Mouse (Mus musculus): ENCODE results near the gene Slc36a2. TPM values are rescaled to one million over a fixed set of nuclear protein-coding genes. Genes with fewer than 3 reads are reported as not detected.

Gene Slc36a2
- polyA plus RNA-seq (2014; fragmentation: Nextera tagmentation; extraction: Ambion mirVana) = not detected in 2 replicates

DNA sequence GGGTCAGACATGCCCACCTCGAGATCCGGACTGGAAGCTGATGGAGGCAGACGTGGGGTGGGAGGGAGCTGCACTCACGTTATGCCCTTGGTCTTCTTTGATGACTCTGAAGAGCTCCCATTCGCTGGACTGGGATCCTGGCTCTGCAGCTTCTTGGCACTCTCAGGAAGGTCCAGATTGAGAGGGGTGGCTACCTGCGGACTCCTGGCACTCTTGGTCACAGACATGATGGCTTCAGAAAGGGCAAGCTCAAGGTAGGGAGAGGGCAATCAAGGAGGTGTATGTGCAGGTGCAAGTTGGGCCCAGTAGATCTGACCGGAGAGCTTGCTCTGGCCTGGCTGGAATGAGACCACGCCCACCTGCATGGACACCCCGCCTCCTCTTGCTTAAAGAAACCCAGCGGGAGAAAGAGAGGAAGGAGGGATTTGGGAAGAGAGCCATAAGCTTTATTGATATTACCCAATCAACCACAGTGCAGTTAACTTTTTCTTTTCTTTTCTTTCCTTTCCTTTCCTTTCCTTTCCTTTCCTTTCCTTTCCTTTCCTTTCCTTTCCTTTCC is at the start of gene Slc36a2:
Gene Slc36a2, minus strand, starts transcription at position 345 of the 559 bp plus-strand sequence.
- Histone ChIP-seq H3K4me1 (replicated peaks; ENCODE audit: control insufficient read depth, insufficient read depth, low read length) (no peaks in the 10 kb centered on the region), H3K4me3 (ENCODE audit: low read depth, low read length) (no peak within 1 kb of the TSS), H3K36me3 (ENCODE audit: control insufficient read depth, insufficient read depth, low read length) (no peaks in the 10 kb centered on the region), H3K27ac (ENCODE audit: low read depth, low read length) (no peak within 1 kb of the TSS), H3K27me3 (ENCODE audit: control insufficient read depth, insufficient read depth, low read length) (no peaks in the 10 kb centered on the region), H3K9ac (ENCODE audit: low read length) (no peak within 1 kb of the TSS), H3K4me2 (ENCODE audit: low read depth, low read length, severe bottlenecking) (no peak within 1 kb of the TSS), H3K9me3 (ENCODE audit: control insufficient read depth, low read length) (no peaks in the 10 kb centered on the region)
- 24% methylated on average over 10 of the region's 10 CpGs for WGBS
- ATAC-seq (replicated peaks; ENCODE audit: low FRiP score) = no peak
- DNase-seq (ENCODE audit: low spot score) = no peak

- Histone ChIP-seq H3K9me3 (ENCODE audit: control insufficient read depth, low read length) (no peaks in the 10 kb centered on the region), H3K36me3 (ENCODE audit: control insufficient read depth, insufficient read depth, low read length) (no peaks in the 10 kb centered on the region), H3K9ac (ENCODE audit: low read length) (no peak overlapping the region), H3K27ac (ENCODE audit: low read depth, low read length) (no peak overlapping the region), H3K27me3 (ENCODE audit: control insufficient read depth, insufficient read depth, low read length) (no peaks in the 10 kb centered on the region), H3K4me1 (replicated peaks; ENCODE audit: control insufficient read depth, insufficient read depth, low read length) (no peaks in the 10 kb centered on the region), H3K4me3 (ENCODE audit: low read depth, low read length) (no peak overlapping the region), H3K4me2 (ENCODE audit: low read depth, low read length, severe bottlenecking) (no peak overlapping the region)
- 92% methylated on average over 7 of the region's 7 CpGs for WGBS
- no peak for DNase-seq (ENCODE audit: low spot score)
- no peak for ATAC-seq (replicated peaks; ENCODE audit: low FRiP score)
Measured at GRCm38 (mm10) chr11:55234288-55234687, 49.4 kb upstream of the Slc36a2 start.

DNA sequence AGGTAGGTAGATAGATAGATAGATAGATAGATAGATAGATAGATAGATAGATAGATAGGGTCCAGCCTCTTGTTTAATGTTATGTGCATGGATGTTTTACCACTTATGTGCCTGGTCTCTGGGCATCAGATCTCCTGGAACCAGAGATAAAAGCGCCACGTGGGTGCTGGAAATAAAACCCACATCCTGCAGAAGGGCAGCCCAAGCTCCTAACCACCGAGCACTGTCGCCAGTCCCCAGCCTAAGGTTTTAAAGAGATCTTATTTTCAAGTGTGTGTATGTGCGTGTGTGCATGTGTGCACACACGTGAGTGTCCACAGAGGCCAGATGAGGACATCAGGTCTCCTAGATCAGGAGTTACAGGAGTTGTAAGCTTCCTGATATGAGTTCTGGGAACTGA is 46.2 kb upstream of the Slc36a2 start:
- Histone ChIP-seq H3K27ac (ENCODE audit: low read depth, low read length) (no peak overlapping the region), H3K4me2 (ENCODE audit: low read depth, low read length, severe bottlenecking) (no peak overlapping the region), H3K4me3 (ENCODE audit: low read depth, low read length) (no peak overlapping the region), H3K9ac (ENCODE audit: low read length) (no peak overlapping the region), H3K4me1 (replicated peaks; ENCODE audit: control insufficient read depth, insufficient read depth, low read length) (no peaks in the 10 kb centered on the region), H3K27me3 (ENCODE audit: control insufficient read depth, insufficient read depth, low read length) (no peaks in the 10 kb centered on the region), H3K36me3 (ENCODE audit: control insufficient read depth, insufficient read depth, low read length) (no peaks in the 10 kb centered on the region), H3K9me3 (ENCODE audit: control insufficient read depth, low read length) (no peaks in the 10 kb centered on the region)
- no peak for DNase-seq (ENCODE audit: low spot score)
- no peak for ATAC-seq (replicated peaks; ENCODE audit: low FRiP score)
- 90% methylated on average over 6 of the region's 6 CpGs for WGBS

- WGBS = 87% methylated on average over 7 of the region's 7 CpGs
- Histone ChIP-seq H3K36me3 (ENCODE audit: control insufficient read depth, insufficient read depth, low read length) (no peaks in the 10 kb centered on the region; the same call in 1 of the 2 replicates), H3K9ac (ENCODE audit: low read length) (no peak overlapping the region), H3K27me3 (ENCODE audit: control insufficient read depth, insufficient read depth, low read length) (no peaks in the 10 kb centered on the region), H3K4me1 (replicated peaks; ENCODE audit: control insufficient read depth, insufficient read depth, low read length) (no peaks in the 10 kb centered on the region), H3K4me2 (ENCODE audit: low read depth, low read length, severe bottlenecking) (no peak overlapping the region), H3K27ac (ENCODE audit: low read depth, low read length) (no peak overlapping the region), H3K4me3 (ENCODE audit: low read depth, low read length) (no peak overlapping the region), H3K9me3 (ENCODE audit: control insufficient read depth, low read length) (no peaks in the 10 kb centered on the region)
- ATAC-seq (replicated peaks; ENCODE audit: low FRiP score) (no peak), DNase-seq (ENCODE audit: low spot score) (no peak)
Measured at GRCm38 (mm10) chr11:55221306-55221705, 36.4 kb upstream of the Slc36a2 start.

DNA sequence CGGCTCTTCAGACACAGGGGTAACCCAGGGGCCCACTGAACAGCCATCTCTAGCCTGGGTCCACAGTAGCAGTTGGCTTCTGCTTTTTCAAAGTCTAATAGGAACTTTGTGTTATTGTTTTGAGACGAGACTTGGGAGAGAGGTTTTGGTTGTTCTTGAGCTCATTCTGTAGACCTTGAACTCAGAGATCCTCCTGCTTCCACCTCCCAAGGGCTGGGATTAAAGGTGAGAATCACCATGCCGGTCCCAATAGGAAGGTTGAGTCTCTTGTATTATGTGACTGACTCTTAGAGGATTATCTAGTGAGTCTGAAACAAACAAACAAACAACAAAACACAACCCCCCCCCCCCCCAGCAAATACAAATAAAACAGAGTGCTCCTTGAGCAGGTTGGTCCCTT is 33.6 kb upstream of the Slc36a2 start:
- no peak for ATAC-seq (replicated peaks; ENCODE audit: low FRiP score)
- no peak overlapping the region for H3K27ac ChIP-seq (ENCODE audit: low read depth, low read length)
- H3K4me2 ChIP-seq (ENCODE audit: low read depth, low read length, severe bottlenecking) = no peak overlapping the region
- DNase-seq (ENCODE audit: low spot score) = no peak
- no peaks in the 10 kb centered on the region for H3K9me3 ChIP-seq (ENCODE audit: control insufficient read depth, low read length)
- H3K27me3 ChIP-seq (ENCODE audit: control insufficient read depth, insufficient read depth, low read length) = no peaks in the 10 kb centered on the region
- no peaks in the 10 kb centered on the region for H3K4me1 ChIP-seq (replicated peaks; ENCODE audit: control insufficient read depth, insufficient read depth, low read length)
- H3K4me3 ChIP-seq (ENCODE audit: low read depth, low read length) = no peak overlapping the region
- 82% methylated on average over 3 of the region's 3 CpGs for WGBS
- H3K36me3 ChIP-seq (ENCODE audit: control insufficient read depth, insufficient read depth, low read length) = no peaks in the 10 kb centered on the region; the same call in 1 of the 2 replicates
- H3K9ac ChIP-seq (ENCODE audit: low read length) = no peak overlapping the region

DNA sequence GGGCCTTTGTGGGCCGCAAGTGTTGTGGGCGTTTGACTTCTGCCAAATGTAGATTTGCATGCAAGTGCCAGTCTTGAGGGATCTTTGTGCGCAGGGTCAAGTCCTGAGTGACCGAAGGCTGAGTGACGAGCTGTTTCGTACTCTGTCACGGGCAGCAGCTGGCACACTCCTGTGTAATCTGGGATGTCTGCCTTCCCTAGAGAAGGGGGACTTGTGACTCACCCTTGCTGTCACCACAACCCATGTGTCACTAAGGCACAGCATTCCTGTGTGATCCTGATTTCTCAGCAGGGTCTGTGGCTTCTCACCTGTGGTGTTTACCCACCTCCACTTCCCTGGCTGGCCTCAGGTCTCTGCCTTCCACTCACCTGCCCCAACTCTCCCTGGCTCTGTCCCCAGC is 33.0 kb upstream of the Slc36a2 start:
- H3K4me3 ChIP-seq (ENCODE audit: low read depth, low read length) = no peak overlapping the region
- H3K27ac ChIP-seq (ENCODE audit: low read depth, low read length) = no peak overlapping the region
- no peaks in the 10 kb centered on the region for H3K27me3 ChIP-seq (ENCODE audit: control insufficient read depth, insufficient read depth, low read length)
- ATAC-seq (replicated peaks; ENCODE audit: low FRiP score) (no peak), DNase-seq (ENCODE audit: low spot score) (no peak)
- WGBS = 95% methylated on average over 7 of the region's 7 CpGs
- H3K4me1 ChIP-seq (replicated peaks; ENCODE audit: control insufficient read depth, insufficient read depth, low read length) = no peaks in the 10 kb centered on the region
- no peak overlapping the region for H3K4me2 ChIP-seq (ENCODE audit: low read depth, low read length, severe bottlenecking)
- H3K9ac ChIP-seq (ENCODE audit: low read length) = no peak overlapping the region
- no peaks in the 10 kb centered on the region; the same call in 1 of the 2 replicates for H3K36me3 ChIP-seq (ENCODE audit: control insufficient read depth, insufficient read depth, low read length)
- H3K9me3 ChIP-seq (ENCODE audit: control insufficient read depth, low read length) = no peaks in the 10 kb centered on the region

DNA sequence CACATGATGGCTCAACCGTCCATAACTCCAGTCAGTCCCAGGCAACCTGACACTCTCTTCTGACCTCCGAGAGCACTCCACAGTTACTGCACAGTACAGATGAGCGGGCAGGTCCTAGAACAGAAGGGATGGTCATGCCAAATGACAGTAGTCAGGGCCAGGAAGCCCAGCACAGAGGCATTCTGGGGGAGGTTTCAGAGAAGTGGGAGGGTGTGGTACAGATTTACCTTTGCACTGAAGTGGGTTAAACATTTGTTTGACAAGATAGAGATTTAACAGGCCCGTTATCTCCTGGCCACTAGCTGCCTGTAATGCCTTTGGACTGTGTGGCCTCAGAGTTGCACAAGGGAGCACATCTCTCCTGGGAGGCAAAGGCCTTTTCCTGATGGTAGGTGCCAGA is 32.5 kb upstream of the Slc36a2 start:
- no peaks in the 10 kb centered on the region; the same call in 1 of the 2 replicates for H3K36me3 ChIP-seq (ENCODE audit: control insufficient read depth, insufficient read depth, low read length)
- no peak for DNase-seq (ENCODE audit: low spot score)
- no peaks in the 10 kb centered on the region for H3K9me3 ChIP-seq (ENCODE audit: control insufficient read depth, low read length)
- no peak overlapping the region for H3K9ac ChIP-seq (ENCODE audit: low read length)
- no peaks in the 10 kb centered on the region for H3K27me3 ChIP-seq (ENCODE audit: control insufficient read depth, insufficient read depth, low read length)
- H3K4me2 ChIP-seq (ENCODE audit: low read depth, low read length, severe bottlenecking) = no peak overlapping the region
- H3K27ac ChIP-seq (ENCODE audit: low read depth, low read length) = no peak overlapping the region
- no peak for ATAC-seq (replicated peaks; ENCODE audit: low FRiP score)
- no peak overlapping the region for H3K4me3 ChIP-seq (ENCODE audit: low read depth, low read length)
- no peaks in the 10 kb centered on the region for H3K4me1 ChIP-seq (replicated peaks; ENCODE audit: control insufficient read depth, insufficient read depth, low read length)
- WGBS = 90% methylated on average over 4 of the region's 4 CpGs

GRCm38 (mm10) chr11:55216830-55217229 is 32.0 kb upstream of the Slc36a2 start:
- no peaks in the 10 kb centered on the region for H3K4me1 ChIP-seq (replicated peaks; ENCODE audit: control insufficient read depth, insufficient read depth, low read length)
- no peaks in the 10 kb centered on the region for H3K27me3 ChIP-seq (ENCODE audit: control insufficient read depth, insufficient read depth, low read length)
- H3K4me2 ChIP-seq (ENCODE audit: low read depth, low read length, severe bottlenecking) = no peak overlapping the region
- H3K9ac ChIP-seq (ENCODE audit: low read length) = no peak overlapping the region
- DNase-seq (ENCODE audit: low spot score) (no peak), ATAC-seq (replicated peaks; ENCODE audit: low FRiP score) (no peak)
- no peaks in the 10 kb centered on the region for H3K9me3 ChIP-seq (ENCODE audit: control insufficient read depth, low read length)
- no peak overlapping the region for H3K4me3 ChIP-seq (ENCODE audit: low read depth, low read length)
- H3K27ac ChIP-seq (ENCODE audit: low read depth, low read length) = no peak overlapping the region
- WGBS = 92% methylated on average over 13 of the region's 13 CpGs
- H3K36me3 ChIP-seq (ENCODE audit: control insufficient read depth, insufficient read depth, low read length) = no peaks in the 10 kb centered on the region; the same call in 1 of the 2 replicates

DNA sequence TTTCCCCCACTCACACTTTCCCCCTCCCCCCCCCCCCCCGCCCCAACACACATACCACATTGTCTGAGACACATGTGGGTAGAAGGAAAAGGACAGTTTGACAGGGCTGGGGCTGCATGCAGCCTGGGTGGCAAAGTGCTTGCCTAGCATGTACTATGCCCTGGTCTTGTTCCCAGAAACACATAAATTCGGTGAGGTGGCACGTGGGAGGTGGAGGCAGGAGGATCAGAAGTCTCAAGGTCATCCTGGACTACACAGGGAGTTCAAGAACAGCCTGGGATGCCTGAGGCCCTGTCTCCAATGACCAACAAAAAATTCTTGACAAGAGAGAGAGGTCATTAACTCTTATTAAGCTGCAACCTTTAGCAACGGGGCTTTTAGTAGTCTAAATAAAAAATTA is 31.2 kb upstream of the Slc36a2 start:
- DNase-seq (ENCODE audit: low spot score) (no peak), ATAC-seq (replicated peaks; ENCODE audit: low FRiP score) (no peak)
- no peaks in the 10 kb centered on the region for H3K9me3 ChIP-seq (ENCODE audit: control insufficient read depth, low read length)
- 75% methylated on average over 4 of the region's 4 CpGs for WGBS
- H3K4me2 ChIP-seq (ENCODE audit: low read depth, low read length, severe bottlenecking) = no peak overlapping the region
- no peaks in the 10 kb centered on the region for H3K4me1 ChIP-seq (replicated peaks; ENCODE audit: control insufficient read depth, insufficient read depth, low read length)
- no peaks in the 10 kb centered on the region; the same call in 1 of the 2 replicates for H3K36me3 ChIP-seq (ENCODE audit: control insufficient read depth, insufficient read depth, low read length)
- no peak overlapping the region for H3K4me3 ChIP-seq (ENCODE audit: low read depth, low read length)
- H3K27me3 ChIP-seq (ENCODE audit: control insufficient read depth, insufficient read depth, low read length) = no peaks in the 10 kb centered on the region
- no peak overlapping the region for H3K27ac ChIP-seq (ENCODE audit: low read depth, low read length)
- H3K9ac ChIP-seq (ENCODE audit: low read length) = no peak overlapping the region

Data from forebrain, embryonic 11.5 days (tissue).